Mouse (Mus musculus) thymus, adult 2 months (tissue): Measurements from ENCODE around the gene Tnpo1.

Experiments
- CTCF ChIP-seq: fragments of 200-500 bp; IDR thresholded peaks from 2 replicates; pipeline ENCODE4 v1.5.1; 2012; ENCODE audit warnings: mild to moderate bottlenecking, control low read depth, low read length, moderate library complexity, borderline replicate concordance; ENCODE audit not compliant: control insufficient read depth, poor library complexity, insufficient read depth; ENCODE audit errors: extremely low read depth
- POLR2A ChIP-seq: fragments of 200-500 bp; IDR thresholded peaks from 2 replicates; pipeline ENCODE4 v1.6.1; 2012; ENCODE audit warnings: mild to moderate bottlenecking, low read length, control low read depth, moderate library complexity; ENCODE audit not compliant: control insufficient read depth, poor library complexity, insufficient read depth; ENCODE audit errors: extremely low read depth

GRCm38 (mm10) chr13:98915591-98915990, 10.6 kb downstream of the Tnpo1 start:
- no peak for TF ChIP-seq POLR2A
- no peak for TF ChIP-seq CTCF
